Mouse (Mus musculus) thymus, postnatal 0 days (tissue): ENCODE measurements at regions not wholly inside any gene's neighbourhood (a gene's known extent, or its start where the extent isn't known, plus 50 kb on each side); places are given as distances from the start of the nearest gene placed in this dataset.
"Not testable (repeated sequence)": the region's sequence is repeated elsewhere in the genome, so short reads cannot be mapped to it uniquely, and the experiment has no call there.

Experiments used
- DNase-seq: peaks from one replicate; pipeline ENCODE4 v3.0.0-alpha.2; 2015; ENCODE audit warnings: low spot score

DNA sequence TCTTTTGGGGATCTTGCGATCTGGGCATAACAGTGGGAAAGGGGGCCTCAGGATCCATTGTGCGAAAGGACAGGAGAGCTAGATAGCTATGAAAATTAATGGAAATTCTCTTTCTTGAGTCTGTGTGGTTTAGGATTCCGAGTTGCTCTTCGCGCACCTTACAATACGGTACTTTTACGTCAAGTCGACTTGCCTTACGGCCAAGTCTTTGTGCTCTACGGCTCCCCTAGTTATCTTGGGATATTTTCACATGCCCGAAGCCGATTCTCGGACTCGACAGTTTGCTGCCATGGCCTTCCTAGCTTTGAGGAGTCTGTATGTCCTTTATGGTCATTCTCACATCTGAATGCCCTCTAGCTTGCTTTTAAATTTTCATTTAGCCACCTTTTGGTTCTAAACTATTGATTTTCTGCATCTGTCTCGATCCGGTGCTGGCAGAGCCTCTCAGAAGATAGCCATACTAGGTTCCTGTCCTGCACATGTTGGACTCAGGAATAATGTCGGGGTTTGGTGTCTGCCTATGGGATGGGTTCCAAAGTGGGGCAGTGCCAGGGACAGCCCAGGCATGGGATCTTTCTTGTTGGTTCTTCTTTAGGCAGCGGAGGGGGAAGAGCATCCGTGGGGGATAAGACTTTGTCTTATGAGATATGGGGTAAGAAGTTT, 109.0 kb upstream of the Olfr1324 start:
- peak; percentile 42 for DNase-seq

DNA sequence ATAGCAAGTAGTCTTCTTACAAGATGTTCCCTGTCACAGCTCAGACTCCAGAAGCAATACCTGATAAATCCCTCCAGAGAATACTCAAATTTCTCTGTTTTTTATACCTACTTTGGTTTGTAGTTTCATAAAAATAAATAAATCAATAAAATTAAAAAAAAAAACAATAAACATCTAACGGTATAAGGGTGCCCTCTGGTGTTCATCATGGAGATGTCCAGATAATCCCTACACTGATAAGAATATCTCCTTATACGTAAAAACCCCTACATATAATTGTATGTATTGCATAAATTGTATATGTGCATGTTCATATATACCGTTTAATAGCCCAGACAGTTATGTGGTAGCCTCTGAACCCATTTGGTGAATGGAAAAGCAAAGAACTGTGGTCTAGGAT, 75.7 kb upstream of the Olfr1324 start:
- DNase-seq = no peak

DNA sequence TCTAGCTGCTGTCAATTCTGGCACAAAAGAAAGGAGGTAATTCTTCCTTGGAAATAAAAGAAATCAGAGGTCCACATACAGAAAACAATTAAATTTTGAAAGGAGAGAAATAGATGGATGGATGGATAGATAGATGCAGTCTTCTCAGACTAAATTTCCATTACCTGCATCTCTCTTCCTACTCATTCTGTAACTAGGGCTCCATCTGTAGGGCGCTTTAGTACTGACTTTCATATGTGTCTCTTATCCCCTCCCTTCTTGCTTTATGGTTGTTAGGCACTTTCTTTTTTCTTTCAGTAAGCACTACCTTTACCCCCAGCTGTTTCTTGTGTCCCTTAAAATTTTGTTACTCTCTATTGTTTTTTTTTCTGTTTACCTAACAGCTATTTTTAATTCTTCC, 72.9 kb upstream of the Olfr1324 start:
- DNase-seq = no peak

DNA sequence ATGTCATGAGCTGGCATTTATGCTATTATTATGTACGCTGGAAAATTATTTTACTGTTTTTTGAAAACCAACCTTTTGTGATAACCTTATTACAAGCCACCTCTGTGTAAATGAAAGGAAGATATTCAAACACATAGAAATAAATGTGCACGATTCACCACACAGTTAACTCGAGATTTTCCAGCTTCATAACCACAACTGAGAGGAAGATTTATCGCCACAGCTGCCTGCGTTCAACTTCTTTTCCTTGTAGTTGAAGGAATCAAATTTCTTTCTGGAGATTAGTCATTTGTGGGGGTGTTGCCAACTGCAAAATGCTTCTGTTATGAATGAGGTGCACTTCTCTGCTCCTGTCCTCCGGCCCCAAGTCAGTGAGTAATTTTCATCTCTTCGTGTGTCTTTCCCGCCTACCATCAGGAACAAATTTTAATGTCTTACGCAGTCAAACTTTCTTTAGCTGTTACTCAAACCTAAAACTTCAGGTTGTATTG, 62.2 kb upstream of the Olfr1324 start:
- DNase-seq = not testable (repeated sequence)
